Mouse (Mus musculus) forelimb bud, embryonic 11.5 days (tissue): ENCODE measurements around the gene Arid5b.
A peak's percentile ranks its signal among the peaks of the same experiment; 100 is the strongest.

Experiments used
- DNase-seq: peaks from one replicate; pipeline ENCODE4 v3.0.0-alpha.2; 2012; ENCODE audit warnings: low read depth, low spot score

Arid5b gene

DNA sequence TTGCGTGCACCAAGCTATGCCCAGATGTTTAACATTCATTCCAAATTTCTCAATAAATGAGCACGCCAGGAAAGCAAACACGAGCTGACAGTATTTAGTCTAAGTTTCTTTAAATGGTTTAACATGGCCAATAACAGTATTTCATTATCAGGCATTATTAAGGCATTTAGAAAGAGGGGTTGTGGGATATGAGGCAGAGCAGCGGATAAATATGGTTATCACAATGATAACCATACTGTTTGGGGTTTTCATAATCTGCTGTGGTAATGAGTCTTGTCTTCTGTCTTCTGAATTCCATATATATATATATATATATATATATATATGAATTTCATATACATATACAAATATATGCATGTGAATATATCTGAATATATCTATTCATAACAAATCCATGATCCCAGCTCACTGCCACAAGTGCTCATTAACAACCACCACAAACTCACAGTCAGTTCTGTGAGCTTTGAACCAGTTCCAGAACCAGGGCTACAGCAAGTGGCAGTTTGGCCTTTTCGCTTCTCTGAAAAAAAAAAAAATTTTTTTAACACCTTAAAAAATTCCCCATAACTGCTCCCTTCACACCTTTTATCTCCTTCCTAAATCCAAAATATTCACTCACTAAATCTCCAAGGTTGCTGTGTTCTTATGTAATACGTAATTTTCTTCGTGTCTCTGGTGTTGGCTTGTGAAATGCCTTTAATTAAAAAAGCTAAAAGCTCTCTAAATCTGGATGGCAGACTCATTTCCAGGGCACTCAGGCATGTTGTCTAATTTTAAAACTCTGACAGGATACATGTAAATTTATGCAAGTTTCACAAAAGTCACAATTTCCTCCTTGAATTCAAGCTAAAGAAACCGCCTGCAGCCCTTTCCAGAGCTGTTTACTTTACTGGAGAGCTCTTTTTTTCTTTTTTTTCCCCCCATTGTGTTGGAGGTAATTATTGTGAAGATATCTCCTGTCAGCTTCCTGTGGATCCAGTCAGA is 113.5 kb downstream of the Arid5b start:
- no peak for DNase-seq

DNA sequence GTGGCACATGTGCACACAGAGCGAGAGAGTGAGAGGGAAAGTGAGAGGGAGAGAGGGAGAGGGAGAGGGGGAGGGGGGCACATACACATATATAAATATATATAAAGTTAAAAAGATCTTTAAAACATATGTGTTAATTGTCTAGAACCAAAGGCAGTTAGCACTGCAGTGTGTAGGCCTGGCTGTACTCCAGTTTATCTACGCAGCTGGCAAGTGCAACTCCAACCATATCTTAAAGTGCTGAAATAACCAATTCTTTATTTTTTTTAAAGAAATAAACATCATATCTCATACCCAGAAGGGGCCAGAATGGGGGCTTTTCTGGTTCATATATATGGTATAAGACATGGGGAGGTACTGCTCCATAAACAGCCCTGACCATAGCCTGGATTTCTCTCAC is 114.4 kb downstream of the Arid5b start:
- DNase-seq, result no peak

DNA sequence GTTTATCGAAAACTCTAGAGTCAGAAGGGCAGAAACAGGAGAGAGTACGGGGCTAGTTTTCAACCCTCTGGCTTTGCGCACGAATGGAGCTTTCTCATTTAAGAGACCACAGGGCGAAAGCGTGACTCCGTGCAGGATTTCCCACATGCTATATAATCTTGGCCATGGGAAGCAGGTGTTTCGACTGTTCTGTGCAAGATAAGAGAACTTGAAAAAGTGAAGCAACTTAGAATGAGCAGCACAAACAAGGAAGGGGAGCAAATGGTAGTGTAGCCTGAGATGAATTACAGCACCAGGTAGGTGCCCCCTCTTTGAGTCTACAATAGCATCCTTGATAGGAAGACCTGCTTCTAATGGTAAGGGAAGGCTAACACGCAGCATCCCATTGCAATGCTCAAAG is 118.8 kb downstream of the Arid5b start:
- DNase-seq, result no peak

DNA sequence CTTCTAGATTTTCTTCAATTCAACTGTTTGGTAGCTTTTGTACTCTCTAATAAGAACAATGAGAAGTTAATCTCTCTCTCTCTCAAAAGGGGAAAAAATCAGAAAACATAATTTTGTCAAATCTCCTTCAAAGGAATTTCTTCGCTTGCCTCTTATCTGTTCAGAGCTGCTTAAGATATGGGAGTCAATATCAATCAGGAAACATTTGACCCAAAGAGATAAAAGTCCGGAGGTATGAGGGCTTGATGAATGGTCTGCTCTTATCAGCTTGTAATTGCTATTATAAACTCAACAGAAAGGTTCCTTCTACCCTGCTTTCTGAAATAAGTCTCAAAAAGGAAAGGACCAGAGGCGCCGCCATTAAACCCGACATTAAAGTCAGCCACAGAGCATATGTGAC is 120.0 kb downstream of the Arid5b start:
- no peak for DNase-seq

DNA sequence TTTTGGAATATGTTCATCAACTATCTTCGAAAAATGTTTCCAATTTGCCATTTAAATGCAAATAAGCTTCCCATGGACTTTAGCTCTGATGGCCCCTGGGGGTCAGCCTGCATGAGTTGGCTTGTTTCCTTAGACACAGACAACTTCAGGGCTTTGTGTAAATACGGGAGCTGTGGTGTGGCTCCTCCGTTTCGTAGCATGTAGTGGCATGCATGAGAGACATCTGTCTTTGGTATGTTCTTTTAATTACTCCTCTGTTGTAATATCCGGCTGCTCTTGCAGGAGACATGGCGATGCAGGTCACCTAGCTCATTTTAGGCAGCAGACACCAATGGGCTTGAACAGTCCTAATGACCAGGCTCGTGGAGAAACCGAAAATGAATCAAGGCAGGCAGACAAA is 121.0 kb downstream of the Arid5b start:
- no peak for DNase-seq

DNA sequence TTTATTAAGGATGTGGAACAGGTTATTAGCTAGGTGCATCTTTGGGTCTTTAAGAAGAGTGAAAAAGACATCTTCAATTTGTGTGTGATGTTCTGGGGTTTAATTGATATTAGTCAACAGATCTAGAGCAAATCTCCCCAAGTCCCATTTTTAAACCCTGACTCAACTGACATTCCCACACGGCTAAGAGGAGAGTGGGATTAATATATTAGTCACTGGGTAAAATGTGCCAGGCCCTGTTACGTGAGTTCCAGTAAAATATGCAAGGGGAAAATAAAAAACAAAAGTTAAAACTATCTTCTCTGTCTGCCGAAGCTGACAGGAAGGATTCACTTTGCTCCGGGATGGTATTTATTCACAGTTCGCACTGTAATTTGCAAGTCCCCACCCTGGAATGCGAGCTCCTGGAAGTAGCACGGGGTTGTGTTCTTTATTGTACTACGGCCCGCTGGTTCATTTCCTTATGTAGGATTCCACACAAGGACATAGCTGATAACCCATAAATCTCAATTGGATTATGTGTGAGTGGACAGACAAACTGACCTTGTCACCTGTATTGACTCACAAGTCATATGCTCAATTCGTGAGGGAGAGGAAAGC is 121.8 kb downstream of the Arid5b start:
- DNase-seq, result no peak

DNA sequence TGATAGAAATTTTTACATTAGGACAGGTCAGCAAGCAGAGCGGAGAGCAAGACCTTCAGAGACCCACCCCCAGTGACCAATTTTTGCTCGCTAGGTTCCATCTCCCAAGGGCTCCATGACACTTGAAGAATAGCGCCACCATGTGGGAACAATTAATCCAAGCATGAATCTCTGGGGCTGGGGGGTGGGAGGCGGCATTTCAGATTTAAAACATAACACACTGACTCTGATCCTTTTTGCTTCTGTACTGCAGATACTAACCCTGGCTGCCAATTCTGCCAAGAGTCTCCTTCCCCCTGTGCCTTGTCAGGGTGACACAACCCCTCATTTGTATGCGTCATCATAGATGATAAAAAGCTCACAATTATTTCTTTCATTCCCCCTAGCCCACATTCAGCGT is 122.4 kb downstream of the Arid5b start:
- DNase-seq, result no peak

DNA sequence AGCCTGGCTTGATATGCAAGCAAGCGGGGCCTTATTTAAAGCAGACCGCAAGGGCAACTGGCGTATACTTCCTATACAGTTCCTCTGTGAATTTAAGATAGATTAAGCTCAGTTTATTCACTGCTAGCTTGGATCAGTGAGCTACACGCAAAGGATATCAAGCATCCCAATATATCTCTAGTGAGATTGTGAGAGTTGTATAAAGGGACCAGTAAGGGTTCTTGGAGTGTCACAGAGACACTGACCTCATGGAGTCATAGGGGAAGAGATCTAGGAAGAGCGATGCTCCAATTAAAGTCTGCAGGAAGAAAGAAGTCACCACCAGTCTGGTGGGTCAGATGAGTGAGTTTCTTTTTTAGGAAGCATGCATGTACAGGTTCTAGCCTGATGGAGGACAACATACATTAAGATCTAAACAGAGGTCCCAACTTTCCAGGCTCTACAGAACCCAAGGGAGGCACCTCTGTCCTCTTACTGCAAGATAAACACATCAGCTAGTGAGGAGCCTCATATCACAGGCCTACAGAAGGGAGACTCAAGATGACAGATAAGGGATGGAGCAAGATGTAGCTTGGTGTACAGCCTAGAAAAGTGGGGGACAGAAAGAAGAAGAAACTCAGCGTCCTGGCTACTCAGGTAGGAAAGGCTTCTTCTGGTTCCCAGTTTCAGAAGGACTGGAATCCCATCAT is 123.0 kb downstream of the Arid5b start:
- no peak for DNase-seq

DNA sequence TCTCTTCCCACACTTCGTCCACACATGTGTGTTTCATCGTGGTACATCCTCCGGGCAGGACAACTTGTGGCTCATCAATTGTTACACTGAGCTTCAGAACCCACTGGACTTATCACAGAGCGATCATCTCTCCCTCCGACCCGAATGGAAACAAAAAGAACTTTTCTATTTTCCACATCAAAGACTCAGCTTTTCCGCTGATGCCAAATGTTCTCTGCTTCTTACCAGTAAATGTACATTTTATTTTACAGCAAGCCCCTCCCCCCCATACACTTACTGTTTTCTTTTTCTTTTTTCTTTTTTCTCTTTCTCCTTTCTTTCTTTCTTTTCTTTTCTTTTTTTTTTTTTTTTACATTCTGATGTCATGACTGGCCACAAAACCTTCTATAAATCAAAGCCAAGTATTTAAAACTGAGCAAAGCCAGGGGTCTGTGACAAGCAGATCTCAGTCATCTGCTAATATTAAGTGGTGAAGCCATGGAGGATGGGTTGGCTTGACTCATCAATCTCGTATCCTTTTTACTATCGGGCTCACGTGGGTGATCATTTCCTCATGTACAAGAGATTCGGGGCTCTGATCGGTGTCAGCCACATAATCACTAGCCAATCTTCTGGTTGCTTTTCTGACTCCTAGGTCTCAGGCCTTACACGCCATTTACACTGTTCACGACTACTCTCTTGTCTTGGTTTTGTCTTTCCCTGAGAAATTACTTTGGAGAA is 124.3 kb downstream of the Arid5b start:
- no peak for DNase-seq

DNA sequence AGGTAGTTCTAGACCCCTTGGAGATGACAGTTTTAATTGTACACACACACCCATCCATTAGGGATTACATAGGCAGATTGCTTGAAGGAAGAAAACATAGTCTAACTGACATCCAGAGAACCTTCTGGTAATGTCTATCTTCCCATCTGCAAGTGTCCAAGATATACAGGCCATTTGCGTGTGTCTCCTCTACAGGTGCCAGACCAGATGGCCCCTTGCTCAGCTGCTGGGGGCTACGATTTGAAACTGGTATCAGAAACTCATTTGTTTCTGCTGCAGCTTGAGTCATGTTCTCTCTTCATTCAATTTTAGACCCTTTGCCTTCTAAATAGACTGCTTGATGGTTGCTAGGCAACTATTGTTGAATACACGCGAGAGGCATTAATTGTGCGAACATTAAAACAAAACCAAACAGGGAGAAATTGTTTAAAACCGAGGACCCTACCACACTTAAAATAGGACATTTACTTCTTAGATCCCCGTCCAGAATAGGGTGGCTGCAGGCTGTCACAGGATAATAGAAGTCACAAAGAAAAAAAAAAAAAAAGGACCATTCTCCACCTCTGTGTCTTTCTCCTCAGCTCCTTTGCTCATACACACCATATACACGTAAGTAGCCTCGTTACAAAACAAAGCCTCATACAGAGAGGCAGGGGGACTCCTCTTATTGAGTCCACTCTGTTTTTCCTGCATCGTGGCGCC is 125.0 kb downstream of the Arid5b start:
- no peak for DNase-seq

DNA sequence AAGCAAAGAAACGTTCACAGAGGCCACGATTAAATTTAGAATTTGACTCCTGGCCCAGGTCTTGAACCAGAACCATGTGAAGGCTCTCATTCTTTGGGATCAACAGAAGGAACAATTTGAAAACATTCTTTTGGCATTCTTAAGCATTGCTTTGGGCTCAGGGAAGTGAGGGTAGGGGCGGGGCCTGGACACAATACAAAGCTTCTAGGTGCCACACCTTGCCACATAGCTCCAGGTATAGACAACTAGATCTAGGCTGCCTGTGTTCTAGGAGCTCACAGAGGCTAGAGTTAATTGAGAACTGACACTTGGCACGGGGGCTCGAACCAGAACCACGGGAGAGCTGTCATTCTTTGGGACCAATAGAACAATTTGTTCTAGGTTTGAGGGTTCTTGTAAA is 130.0 kb downstream of the Arid5b start:
- DNase-seq, result no peak

DNA sequence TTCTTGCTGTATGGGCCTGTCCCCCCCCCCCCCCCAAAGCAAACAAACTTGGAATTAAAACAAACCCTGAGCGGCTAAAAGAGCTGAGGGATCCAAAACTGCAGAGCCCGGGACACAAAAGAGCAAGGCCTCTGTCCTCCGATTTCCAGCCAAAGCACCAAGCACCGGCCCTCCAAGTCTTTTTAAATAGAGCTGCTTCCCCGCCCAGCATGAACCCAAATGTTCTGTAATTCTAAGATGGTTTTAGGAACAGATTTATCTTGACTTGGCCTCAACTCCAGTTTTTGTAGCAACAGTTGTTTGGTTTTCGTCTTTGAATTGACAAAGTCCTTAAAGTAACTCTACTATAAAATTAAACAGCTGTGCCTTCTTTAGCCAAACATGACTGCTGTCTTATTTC is 130.8 kb downstream of the Arid5b start:
- DNase-seq, result no peak

DNA sequence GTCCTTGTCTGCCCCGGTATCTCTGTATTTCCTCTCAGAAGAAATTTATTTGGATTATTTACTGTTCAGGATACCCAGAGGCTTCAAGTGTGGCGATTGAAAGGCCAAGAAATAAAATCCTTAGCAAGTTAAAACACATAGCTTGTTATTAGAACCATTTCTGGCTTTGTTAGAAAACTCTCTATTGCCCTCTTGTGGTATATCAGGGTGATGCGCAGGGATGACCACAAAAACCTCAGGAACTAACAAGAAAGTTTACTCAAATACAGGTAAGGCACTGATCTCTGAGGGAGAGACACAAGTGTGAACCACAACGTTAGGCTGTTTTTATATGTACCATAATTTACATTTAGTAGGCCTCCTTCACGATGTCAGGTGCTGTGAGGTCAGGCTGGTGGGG is 131.7 kb downstream of the Arid5b start:
- peak; percentile 77 for DNase-seq

DNA sequence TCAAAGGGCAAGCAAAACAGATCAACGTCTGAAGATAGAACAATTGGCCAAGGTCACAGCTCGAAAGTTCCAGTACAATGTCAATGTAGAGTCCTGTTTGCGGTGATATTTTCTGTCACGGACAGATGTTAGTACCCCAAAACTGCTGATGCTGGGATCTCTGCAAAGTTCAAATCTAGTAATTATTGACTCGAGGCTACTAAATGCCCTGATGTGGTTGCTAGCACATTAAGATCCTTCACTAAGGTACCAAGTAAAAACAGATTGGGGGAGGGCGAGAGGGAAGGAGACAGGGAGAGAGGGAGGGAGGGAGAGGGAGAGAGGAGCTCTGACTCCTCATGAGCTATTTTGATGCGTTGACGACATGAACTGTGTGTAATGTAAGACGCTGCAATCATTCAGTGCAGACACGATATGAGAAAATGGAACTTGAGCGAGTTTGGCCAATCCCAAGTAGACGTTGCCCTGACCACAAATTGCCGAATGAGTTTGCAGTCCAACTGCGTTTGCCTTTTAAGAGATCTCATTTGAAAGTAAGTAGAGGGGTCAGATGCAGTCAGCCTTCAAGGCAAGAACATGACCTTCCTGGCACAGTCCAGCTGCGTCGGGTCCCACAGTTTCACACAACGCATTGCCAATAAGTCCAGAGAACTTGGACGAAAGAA is 133.1 kb downstream of the Arid5b start:
- DNase-seq, result no peak

DNA sequence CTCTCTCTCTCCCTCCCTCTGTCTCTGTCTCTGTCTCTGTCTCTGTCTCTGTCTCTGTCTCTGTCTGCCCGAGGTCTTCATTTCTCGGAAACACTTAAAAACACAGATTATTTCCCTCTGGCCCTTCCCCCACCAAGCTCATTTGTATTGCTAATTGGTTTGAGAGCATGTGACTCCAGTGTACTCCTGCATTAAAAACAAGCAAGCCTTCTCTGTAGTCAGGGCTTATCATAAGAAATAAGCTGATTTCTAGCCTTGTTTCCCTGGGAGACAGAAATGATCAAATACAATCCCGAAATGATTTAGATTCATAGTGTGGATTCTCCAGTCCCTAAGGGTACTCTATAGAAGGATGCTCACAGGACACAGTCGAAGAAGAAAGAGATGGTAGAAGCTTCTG is 136.0 kb downstream of the Arid5b start:
- no peak for DNase-seq

DNA sequence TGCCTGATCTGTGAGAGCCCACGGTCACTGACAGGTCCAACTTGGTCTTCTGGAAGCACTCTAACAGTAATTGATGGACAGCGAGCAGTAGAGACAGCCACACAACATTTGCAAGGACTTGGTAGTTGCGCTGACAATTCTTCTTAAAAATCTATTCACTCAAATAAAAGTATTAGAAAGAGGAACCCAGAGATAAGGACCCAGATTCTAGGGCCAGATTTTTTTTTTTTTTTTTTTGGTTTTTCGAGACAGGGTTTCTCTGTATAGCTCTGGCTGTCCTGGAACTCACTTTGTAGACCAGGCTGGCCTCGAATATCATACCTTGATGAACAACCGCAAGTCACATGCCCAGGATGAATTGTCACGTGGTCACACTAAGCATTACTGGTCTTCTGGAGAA is 137.0 kb downstream of the Arid5b start:
- no peak for DNase-seq

DNA sequence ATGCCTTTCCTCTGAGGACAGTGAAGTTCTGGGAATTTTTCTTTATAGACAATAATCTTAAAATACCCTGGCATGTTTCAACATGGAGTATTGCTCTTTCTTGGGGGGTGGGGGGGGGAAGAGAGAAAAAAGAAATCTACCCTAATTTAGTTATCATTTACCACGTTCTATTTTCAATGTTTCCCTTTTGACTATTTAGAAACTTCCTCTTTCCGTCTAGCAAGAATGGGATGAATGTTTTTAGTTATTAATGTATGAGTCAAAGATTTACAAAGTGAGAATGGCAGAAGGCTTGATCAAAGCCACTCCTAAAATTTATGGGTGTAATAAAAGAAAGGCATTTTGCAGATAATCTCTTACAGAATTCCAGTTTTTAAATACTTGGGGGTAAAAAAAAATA is 137.7 kb downstream of the Arid5b start:
- no peak for DNase-seq

DNA sequence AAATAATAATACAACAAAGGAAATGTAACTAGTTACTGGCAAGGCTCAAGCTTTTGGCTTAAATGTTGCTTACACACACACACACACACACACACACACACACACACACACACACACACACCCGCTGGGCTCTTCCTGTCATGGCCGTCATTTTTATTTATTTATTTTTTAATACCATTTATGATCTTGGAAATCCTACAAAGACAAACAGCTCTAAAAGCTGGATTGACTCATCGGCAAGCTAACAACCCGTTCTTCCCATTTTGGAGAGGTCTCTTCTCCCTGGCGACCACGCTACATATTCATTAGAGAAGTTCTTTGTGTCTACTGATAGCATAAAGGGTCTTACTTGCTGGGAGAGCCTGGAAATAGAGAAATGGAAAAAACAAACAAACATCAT is 138.2 kb downstream of the Arid5b start:
- DNase-seq, result no peak

DNA sequence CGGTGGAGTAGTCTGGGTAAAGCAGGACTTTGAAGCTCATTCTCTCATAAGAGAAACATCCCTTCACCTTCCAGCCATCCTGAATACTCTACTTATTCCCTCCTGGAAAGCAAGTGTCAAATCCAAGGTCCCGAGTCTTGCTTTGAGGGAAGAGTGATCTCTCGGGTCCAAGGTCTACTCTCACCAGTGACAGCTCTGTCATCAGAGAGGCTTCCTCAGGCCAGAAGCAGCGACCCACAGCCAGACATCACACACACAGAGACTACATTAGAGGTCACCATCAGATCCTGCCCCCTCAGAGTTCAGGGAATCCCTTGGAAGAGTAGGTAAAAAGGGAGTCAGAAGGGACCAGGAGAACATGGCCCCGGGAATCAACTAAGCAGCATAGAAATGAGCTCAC is 140.4 kb downstream of the Arid5b start:
- no peak for DNase-seq

DNA sequence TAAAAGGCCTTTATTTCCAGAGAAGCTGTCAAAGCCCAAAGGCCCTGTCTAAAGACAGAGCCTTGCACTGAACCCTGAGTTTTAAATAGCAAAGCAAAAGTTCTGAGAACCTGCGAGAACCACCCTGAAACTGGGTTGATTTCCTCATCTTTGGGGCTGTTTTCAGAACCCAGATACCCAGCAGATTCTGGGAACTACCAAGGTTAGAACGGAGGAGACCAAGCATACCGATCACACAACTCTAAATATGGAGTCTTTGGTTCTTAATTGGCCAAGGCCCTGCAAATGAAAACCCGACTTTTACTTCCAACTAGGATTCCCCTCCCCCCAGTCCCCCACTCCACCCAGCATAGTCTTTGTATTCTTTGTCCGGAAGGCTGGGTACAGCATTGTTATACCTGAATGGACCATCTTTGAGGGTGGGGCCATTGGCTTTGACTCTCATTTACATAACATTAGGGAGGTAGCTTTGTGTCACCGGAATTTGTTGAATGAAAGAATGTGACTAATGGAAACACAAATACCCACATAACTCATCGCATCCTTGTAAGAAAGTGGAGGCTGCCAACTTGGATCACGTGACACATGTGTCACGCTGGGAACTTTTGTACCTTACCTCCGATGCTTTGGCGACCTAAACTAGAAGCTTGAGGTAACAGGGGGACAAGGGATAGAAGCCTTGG is 141.2 kb downstream of the Arid5b start:
- DNase-seq, result no peak
